Mouse (Mus musculus) erythroblast, embryonic 14.5 days (primary cell): Measurements from ENCODE around the gene Krtap5-4. TPM values are rescaled to one million over a fixed set of nuclear protein-coding genes. Genes with fewer than 3 reads are reported as not detected.
"Not testable (repeated sequence)": the region's sequence is repeated elsewhere in the genome, so short reads cannot be mapped to it uniquely, and the experiment has no call there.

Experiments
- H3K27me3 ChIP-seq: 2 replicates; pipeline ENCODE4 v1.6.1; 2012; ENCODE audit warnings: inconsistent platforms; ENCODE audit not compliant: control insufficient read depth
- H3K36me3 ChIP-seq: 2 replicates; pipeline ENCODE4 v1.6.1; 2012; ENCODE audit warnings: mild to moderate bottlenecking, inconsistent platforms; ENCODE audit not compliant: control insufficient read depth
- H3K4me1 ChIP-seq: 2 replicates; pipeline ENCODE4 v1.6.1; 2012; ENCODE audit warnings: inconsistent platforms; ENCODE audit not compliant: control insufficient read depth
- H3K4me3 ChIP-seq: replicated peaks from 2 replicates; pipeline ENCODE3; 2012; ENCODE audit warnings: moderate library complexity, mild to moderate bottlenecking, inconsistent platforms
- H3K9me3 ChIP-seq: 2 replicates; pipeline ENCODE4 v1.6.1; 2012; ENCODE audit warnings: low read length, inconsistent platforms, mixed read lengths; ENCODE audit not compliant: control insufficient read depth
- GATA1 ChIP-seq: IDR thresholded peaks from 2 replicates; pipeline ENCODE4 v1.6.1; 2012; ENCODE audit warnings: low read length, inconsistent platforms, mixed read lengths
- TAL1 ChIP-seq: IDR thresholded peaks from 3 replicates; pipeline ENCODE4 v1.6.1; 2012; ENCODE audit warnings: low read length, inconsistent platforms, mixed read lengths
- polyA plus RNA-seq: library from polyadenylated mRNA; stranded (reverse); fragments of >175 nt; gene quantifications from 2 replicates; pipeline ENCODE4 v1.2.3, GENCODE M21; 2012

Krtap5-4 gene
- polyA plus RNA-seq, 1 experiment: not detected

DNA sequence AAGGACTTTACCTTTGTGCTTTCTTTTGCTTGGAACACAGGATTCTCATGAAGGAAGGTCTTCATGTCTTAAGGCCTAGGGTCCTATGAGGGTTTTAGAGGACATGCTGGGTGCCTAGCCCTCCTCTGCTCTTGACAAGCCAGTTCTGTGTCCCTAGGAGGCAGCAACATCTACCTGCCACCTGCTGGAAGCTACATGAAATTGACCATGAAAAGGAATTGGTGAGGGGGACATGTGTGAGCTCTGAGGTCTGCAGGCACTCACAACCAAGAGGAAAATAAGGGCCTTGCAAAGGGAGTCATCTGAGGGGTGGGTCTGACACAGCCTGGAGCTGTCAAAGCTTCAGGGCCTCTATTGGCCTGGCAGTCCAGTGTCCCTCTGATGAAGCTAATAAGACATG lies 7.9 kb upstream of the Krtap5-4 start:
- Histone ChIP-seq H3K27me3 (peaks cover 2% of the 10 kb centered on the region), H3K36me3 (no peaks in the 10 kb centered on the region), H3K9me3 (no peaks in the 10 kb centered on the region), H3K4me3 (no peak overlapping the region), H3K4me1 (no peaks in the 10 kb centered on the region)
- TF ChIP-seq TAL1 (no peak), GATA1 (no peak)

DNA sequence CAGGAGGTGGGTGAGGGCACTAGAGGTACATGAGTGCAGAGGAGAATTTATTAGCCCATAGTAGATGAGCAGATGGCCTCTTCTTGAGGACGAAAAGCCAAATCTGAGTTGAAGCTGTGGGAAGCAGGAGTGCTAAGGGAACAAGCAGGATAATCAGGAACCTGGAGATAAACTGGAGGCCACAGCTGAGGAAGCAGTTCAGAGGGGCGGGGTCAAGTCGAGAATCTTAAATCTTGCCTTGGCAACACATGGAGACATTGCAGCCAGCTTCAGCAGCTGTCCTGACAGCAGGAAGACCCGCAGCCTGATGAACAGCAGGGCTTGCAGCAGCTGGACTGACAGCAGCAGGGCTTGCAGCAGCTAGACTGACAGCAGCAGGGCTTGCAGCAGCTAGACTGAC lies 7.2 kb upstream of the Krtap5-4 start:
- H3K4me1 ChIP-seq, H3K9me3 ChIP-seq, H3K36me3 ChIP-seq, H3K27me3 ChIP-seq, H3K4me3 ChIP-seq: not testable (repeated sequence)

DNA sequence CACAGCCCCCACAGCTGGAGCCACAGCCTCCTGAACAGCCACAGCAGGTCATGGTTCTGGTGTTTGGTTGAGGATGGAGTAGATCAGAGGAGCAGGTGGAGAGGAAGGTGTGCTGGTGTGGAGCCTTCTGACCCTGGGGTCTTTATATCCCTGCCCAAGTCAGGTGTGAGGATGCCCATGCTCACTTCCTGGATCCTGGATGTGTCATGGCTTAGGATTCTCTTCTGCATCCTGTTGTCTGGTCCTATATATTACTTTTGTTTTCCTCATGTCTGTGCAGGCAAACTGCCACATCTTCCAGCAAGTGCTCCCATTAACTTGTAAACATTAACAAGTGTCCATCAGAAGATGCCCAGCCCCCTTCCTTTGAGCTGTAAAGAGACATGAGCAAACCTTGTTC lies 6.3 kb upstream of the Krtap5-4 start, which contains the start of gene Krtap5-1:
TSS of gene Krtap5-1 (minus strand) at position 101 of the 400 bp plus-strand sequence.
- not testable (repeated sequence) for H3K4me3 ChIP-seq, H3K36me3 ChIP-seq, H3K9me3 ChIP-seq, H3K4me1 ChIP-seq, H3K27me3 ChIP-seq

DNA sequence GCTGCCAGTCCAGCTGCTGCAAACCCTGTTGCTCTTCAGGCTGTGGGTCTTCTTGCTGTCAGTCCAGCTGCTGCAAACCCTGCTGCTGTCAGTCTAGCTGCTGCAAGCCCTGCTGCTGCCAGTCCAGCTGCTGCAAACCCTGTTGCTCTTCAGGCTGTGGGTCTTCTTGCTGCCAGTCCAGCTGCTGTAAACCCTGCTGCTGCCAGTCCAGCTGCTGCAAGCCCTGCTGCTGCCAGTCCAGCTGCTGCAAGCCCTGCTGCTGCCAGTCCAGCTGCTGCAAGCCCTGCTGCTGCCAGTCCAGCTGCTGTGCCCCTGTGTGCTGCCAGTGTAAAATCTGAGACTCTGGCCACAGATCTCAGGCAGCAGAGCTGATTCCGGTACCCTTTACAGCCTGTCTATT lies 580 bp downstream of the Krtap5-4 start:
- not testable (repeated sequence) for H3K4me1 ChIP-seq, H3K4me3 ChIP-seq, H3K36me3 ChIP-seq, H3K9me3 ChIP-seq
- peaks cover 23% of the 10 kb centered on the region for H3K27me3 ChIP-seq

DNA sequence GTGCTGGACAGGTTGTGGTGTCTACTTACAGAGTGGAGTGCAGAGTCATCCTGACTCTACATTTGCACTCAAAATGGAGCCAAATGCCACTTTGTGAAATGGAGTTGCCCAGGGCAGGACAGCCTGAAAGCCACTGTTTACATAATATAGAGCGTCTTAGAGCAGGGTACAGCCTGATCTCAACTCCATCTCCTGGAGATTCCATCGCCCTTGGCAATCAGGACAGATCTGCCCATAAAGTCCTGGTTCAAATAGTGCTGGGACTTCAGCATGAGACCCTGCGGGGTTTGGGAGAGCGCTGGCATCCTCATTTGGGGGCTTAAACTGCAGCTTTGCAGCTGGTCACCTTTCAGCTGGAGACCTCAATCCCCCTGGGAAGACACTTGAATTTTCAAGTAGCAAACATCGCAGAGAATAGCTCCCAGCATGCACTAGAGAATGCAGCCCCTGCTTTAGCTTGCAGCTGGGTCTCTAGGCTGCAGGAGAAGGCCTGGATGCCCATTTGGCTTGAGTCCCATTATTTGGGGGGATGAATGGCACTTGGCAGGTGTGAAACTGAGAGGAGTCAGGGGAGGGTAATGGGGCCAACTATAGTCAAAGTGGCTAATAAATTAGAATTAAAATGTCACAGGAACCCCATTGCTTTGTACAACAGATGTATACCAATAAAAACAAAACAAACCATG lies 11.4 kb downstream of the Krtap5-4 start:
- no peaks in the 10 kb centered on the region for H3K27me3 ChIP-seq
- H3K4me1 ChIP-seq: peaks cover 8% of the 10 kb centered on the region
- no peak overlapping the region for H3K4me3 ChIP-seq
- H3K9me3 ChIP-seq: no peaks in the 10 kb centered on the region
- no peaks in the 10 kb centered on the region for H3K36me3 ChIP-seq
- TF ChIP-seq GATA1 (no peak), TAL1 (no peak)

DNA sequence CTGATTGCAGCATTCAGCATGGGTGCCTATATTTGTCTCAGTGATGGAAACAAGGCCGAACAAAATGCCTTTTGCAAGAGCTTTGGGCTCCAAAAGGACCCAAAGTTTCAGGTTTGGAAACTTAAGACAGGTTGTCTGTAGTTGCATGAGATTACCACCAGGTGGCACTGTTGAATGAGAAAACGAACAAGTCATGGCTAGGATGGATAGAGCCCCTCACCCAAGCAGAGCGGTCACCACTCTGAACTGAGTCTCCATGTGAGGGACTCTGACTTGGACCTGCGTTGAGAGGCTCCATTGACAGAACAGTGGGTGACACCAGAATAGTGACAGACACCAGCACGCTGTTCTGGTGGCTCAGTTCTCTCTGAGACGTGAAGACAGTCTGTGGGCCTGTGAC lies 13.2 kb downstream of the Krtap5-4 start:
- H3K4me3 ChIP-seq: no peak overlapping the region
- TF ChIP-seq TAL1: no peak
- no peak for TF ChIP-seq GATA1
- H3K4me1 ChIP-seq: peaks cover 8% of the 10 kb centered on the region
- no peaks in the 10 kb centered on the region for H3K36me3 ChIP-seq
- no peaks in the 10 kb centered on the region for H3K27me3 ChIP-seq
- no peaks in the 10 kb centered on the region for H3K9me3 ChIP-seq

DNA sequence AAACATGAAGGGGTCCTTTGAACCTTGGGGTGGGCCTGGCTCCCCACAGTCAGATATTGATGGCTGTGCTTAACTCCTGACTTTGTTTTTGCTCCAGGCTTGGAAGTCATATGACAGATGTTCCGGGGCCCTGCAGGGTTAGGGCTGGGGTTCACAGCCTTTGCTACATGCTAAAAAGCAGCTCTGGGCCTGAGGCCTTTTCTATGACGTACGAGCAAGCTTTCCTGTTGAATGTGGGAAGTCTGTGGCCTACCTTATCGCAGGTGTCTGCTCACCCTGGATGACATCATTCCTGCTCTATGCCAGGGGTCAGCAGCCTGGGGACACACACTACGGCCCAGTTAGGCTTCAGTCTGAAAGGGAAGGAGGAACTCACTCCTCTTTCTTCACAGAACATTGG lies 13.9 kb downstream of the Krtap5-4 start:
- no peak for TF ChIP-seq TAL1
- no peak for TF ChIP-seq GATA1
- H3K4me3 ChIP-seq: no peak overlapping the region
- no peaks in the 10 kb centered on the region for H3K27me3 ChIP-seq
- H3K9me3 ChIP-seq: no peaks in the 10 kb centered on the region
- H3K36me3 ChIP-seq: no peaks in the 10 kb centered on the region
- peaks cover 8% of the 10 kb centered on the region for H3K4me1 ChIP-seq

DNA sequence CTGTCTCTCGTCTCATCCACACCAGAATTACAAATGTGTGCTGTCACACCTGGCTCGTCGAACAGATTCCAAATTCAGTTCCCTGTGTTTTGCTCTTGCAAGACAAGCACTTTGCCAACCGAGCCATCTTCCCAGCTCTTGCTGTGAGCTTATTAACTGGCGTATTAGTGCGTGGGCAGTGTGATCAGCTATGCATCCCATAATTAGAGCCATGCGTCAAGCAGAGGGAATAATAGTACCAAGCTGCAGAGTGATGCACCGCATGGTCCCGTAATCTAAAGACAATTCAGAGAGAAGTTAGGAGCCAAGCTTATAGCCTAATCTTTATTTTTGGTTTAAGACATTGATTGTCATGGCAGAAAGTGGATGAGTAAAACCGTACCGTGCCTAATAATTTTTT lies 15.8 kb downstream of the Krtap5-4 start:
- H3K36me3 ChIP-seq: no peaks in the 10 kb centered on the region
- no peaks in the 10 kb centered on the region for H3K9me3 ChIP-seq
- H3K4me1 ChIP-seq: peaks cover 8% of the 10 kb centered on the region
- TF ChIP-seq GATA1 (no peak), TAL1 (no peak)
- H3K4me3 ChIP-seq: no peak overlapping the region
- no peaks in the 10 kb centered on the region for H3K27me3 ChIP-seq

DNA sequence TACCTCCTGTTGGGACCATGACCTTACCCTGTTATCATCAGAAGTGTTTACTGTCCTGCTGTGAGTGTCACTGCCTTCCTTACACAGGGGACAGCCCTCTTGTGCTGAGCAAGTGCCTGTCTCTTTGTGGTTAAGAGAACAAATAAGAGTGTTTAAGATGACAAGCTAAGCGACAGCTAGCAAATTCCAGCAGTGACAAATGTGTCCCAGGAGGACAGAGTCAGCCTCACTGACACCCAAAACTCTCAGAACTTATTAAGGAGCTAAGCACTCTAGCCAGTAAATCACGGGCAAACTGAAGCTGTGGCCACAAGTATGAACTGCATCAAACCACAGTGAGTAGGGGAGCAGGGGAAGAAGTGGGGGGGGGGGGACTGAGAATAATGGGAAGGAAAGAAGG lies 17.6 kb downstream of the Krtap5-4 start:
- H3K4me1 ChIP-seq: peaks cover 8% of the 10 kb centered on the region
- no peak overlapping the region for H3K4me3 ChIP-seq
- no peaks in the 10 kb centered on the region for H3K9me3 ChIP-seq
- TF ChIP-seq GATA1 (no peak), TAL1 (no peak)
- no peaks in the 10 kb centered on the region for H3K27me3 ChIP-seq
- no peaks in the 10 kb centered on the region for H3K36me3 ChIP-seq

DNA sequence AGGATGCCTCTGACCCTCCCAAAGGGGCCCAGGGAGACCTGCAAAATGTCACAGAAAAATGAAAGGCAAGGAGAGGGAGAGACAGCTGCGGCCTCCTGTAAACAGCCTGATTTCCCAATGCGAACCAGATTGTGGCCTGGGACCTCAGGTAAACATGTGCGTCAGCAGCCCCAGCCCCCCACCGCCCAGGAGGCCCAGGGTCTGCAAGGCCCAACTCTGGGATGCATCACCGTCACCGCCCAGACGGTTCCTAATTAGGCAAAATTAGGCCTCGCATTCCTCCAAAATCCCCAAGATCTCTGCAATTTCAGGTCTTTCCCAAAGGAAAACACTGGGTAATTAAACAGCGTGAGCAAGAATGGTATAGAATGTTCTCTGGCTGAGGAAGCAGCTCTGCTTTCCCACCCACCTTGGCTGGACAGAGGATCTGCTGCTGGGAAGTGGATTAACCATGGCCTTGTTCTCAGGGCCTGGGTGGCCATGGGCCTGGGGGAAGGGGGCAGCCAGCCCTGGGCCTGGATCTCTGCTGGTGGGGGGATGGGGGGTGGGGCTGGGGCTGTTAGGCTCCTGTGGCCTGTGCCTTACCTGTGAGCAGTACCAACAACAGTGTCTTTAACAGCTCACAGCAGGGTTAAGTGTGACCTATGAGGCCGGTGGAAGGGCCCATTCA lies 18.4 kb downstream of the Krtap5-4 start:
- H3K9me3 ChIP-seq, H3K27me3 ChIP-seq, H3K4me1 ChIP-seq, H3K36me3 ChIP-seq, H3K4me3 ChIP-seq: not testable (repeated sequence)
